Mouse (Mus musculus) erythroblast, embryonic 14.5 days (primary cell): Measurements from ENCODE around the gene 1700019N19Rik.

Source experiments
- GATA1 ChIP-seq: IDR thresholded peaks from 2 replicates; pipeline ENCODE4 v1.6.1; 2012; ENCODE audit warnings: low read length, inconsistent platforms, mixed read lengths
- TAL1 ChIP-seq: IDR thresholded peaks from 3 replicates; pipeline ENCODE4 v1.6.1; 2012; ENCODE audit warnings: low read length, inconsistent platforms, mixed read lengths

DNA sequence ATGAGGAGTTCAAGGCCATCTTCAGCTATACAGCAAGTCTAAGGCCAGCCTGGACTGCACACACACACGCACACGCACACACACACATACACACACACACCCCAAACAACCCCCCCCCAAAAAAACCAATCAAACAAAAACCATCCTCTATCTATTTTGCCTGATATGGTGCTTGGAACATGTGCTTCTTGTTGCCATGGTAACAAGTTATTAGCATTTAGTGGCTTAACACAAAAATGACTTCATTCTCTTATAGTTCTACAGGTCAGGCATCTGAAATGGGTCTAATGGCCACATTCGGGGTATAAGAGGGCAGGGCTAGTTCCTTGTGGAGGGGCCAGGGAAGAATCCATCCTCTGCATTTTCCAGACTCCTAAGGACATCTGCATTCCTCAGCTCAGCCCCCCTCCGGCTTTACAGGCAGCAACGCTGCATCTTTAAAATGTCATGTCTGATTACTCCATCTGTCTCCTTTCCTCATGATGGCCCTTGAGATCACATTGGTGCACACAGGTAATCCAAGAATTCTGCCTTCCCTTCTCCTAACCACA lies 46.5 kb upstream of the 1700019N19Rik start:
- no peak for TF ChIP-seq GATA1
- TF ChIP-seq TAL1, result no peak
